Mouse (Mus musculus) neural tube, embryonic 15.5 days (tissue): ENCODE data around the gene Obsl1. TPM values are rescaled to one million over a fixed set of nuclear protein-coding genes. Genes with fewer than 3 reads are reported as not detected.
A peak's percentile ranks its signal among the peaks of the same experiment; 100 is the strongest.

Experiments used
- ATAC-seq: fragments of 200-750 bp; cut with Nextera tagmentation; 2 replicates; pipeline ENCODE4 v1.8.0; 2017; ENCODE audit warnings: mild to moderate bottlenecking, moderate TSS enrichment, moderate library complexity; ENCODE audit not compliant: low FRiP score
- H3K27ac ChIP-seq: fragments of 300-500 bp; sonication (generic); replicated peaks from 2 replicates; pipeline ENCODE4 v1.5.1; 2015; ENCODE audit warnings: mild to moderate bottlenecking, inconsistent platforms
- H3K27me3 ChIP-seq: fragments of 300-500 bp; sonication (generic); replicated peaks from 2 replicates; pipeline ENCODE4 v1.6.1; 2015; ENCODE audit warnings: inconsistent platforms
- H3K36me3 ChIP-seq: fragments of 300-500 bp; sonication (generic); 2 replicates; pipeline ENCODE4 v1.6.1; 2015; ENCODE audit warnings: inconsistent platforms
- H3K4me1 ChIP-seq: fragments of 300-500 bp; sonication (generic); 2 replicates; pipeline ENCODE4 v1.6.1; 2015; ENCODE audit warnings: inconsistent platforms
- H3K4me2 ChIP-seq: fragments of 300-500 bp; sonication (generic); 2 replicates; pipeline ENCODE4 v1.6.1; 2015; ENCODE audit warnings: inconsistent platforms, mild to moderate bottlenecking, moderate library complexity
- H3K4me3 ChIP-seq: fragments of 300-500 bp; sonication (generic); replicated peaks from 2 replicates; pipeline ENCODE4 v1.5.1; 2015; ENCODE audit warnings: mild to moderate bottlenecking, inconsistent platforms
- H3K9ac ChIP-seq: fragments of 300-500 bp; sonication (generic); replicated peaks from 2 replicates; pipeline ENCODE4 v1.6.1; 2015; ENCODE audit warnings: mild to moderate bottlenecking, inconsistent platforms
- H3K9me3 ChIP-seq: fragments of 300-500 bp; sonication (generic); replicated peaks from 2 replicates; pipeline ENCODE4 v1.6.1; 2016; ENCODE audit warnings: inconsistent platforms
- WGBS: fragments of 180-500 bp; shearing (Covaris S2); methylation state at CpG from one replicate; pipeline ENCODE4 v1.1.7; 2015; ENCODE audit warnings: mixed read lengths; 5-methylcytosine and 5-hydroxymethylcytosine counted together
- polyA plus RNA-seq: library from polyadenylated mRNA; unstranded; fragments of >200 nt; fragmentation: Nextera tagmentation; extraction: Ambion mirVana; gene quantifications from 2 replicates; pipeline ENCODE4 v1.2.1, GENCODE M21; 2015

The Obsl1 gene
- polyA plus RNA-seq, 1 experiment from 2014 or later: 33.1 TPM

DNA sequence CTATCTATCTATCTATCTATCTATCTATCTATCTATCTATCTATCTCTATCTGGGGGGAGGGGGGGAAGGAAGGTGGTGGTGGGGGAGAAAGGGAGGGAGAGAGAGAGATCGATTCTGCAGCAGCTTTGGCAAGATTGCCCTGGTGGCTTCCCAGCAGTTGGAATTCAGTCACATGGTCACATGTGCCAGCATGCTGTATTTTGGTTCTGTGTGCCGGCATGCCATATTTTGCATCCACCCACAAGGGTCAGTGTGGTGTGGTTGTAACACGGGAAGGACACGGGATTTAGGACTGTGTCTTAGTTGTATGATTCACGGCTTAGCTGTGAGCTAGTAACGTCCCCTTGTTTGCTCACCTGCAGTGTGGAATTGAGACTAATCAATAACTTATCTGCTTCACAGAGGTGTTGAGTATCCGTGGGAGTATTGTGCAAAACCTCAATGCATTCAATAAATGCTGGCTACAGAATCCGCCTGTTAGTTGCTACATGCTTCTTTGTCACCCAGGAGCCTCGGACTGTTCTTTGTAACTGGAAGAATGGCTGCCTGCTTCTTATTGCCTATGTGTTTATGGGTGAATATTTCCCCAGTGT is 32.4 kb upstream of the Obsl1 start:
- ATAC-seq: no peak
- Histone ChIP-seq H3K9ac (no peak overlapping the region), H3K36me3 (peaks cover 28% of the 10 kb centered on the region), H3K4me3 (no peak overlapping the region), H3K4me2 (no peak overlapping the region), H3K27me3 (no peaks in the 10 kb centered on the region), H3K9me3 (no peaks in the 10 kb centered on the region), H3K27ac (no peak overlapping the region), H3K4me1 (no peaks in the 10 kb centered on the region)
- WGBS: 74% methylated on average over 9 of the region's 9 CpGs

GRCm38 (mm10) chr1:75537587-75537986 is 31.3 kb upstream of the Obsl1 start:
- no peak for ATAC-seq
- no peak overlapping the region for H3K4me2 ChIP-seq
- H3K27ac ChIP-seq: no peak overlapping the region
- no peak overlapping the region for H3K9ac ChIP-seq
- no peaks in the 10 kb centered on the region for H3K4me1 ChIP-seq
- no peaks in the 10 kb centered on the region for H3K9me3 ChIP-seq
- no peaks in the 10 kb centered on the region for H3K27me3 ChIP-seq
- 91% methylated on average over 2 of the region's 2 CpGs for WGBS
- H3K36me3 ChIP-seq: peaks cover 38% of the 10 kb centered on the region
- no peak overlapping the region for H3K4me3 ChIP-seq

DNA sequence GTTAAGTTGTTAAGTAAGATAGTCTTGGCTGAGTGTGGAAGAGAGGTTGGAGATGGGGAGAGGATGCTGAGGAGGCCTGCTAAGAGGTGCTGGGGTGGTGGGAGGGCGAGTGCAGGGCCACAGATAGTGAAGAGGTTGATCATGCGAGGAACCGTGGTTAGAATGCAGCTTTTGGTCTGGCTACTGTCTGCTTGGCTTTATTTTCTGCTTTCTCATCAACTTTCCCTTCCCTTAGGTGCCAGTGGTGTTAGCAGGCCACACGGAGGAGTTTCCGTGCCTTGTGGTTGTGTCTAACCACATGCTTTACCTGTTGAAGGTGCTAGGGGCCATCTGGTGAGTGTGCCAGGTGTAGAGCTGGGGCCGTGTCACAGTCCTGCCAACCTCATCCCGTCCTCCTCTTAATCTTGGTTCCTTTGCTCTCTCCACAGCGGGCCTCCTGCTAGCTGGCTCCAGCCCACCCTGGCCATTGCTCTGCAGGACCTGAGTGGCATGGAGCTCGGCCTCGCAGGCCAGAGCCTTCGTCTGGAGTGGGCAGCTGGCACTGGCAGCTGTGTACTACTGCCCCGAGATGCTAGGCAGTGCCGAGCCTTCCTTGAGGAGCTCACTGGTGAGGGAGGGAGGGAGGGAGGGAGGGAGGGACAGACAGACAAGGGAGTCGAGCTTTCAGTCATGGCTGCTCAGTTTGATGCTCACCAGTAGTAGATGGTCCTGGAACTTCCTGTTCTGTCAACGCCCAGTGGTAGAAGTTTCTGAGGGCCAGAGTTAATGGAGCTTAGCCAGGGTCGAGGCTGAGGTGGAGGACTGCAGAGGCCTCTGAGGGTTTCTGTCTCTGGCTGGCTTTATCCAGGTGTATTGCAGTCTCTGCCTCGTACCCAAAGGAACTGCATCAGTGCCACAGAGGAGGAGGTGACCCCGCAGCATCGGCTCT is 27.3 kb upstream of the Obsl1 start:
- Histone ChIP-seq H3K9ac (no peak overlapping the region), H3K9me3 (no peaks in the 10 kb centered on the region), H3K4me1 (no peaks in the 10 kb centered on the region), H3K36me3 (peaks cover 68% of the 10 kb centered on the region), H3K4me2 (no peak overlapping the region), H3K27ac (no peak overlapping the region), H3K27me3 (no peaks in the 10 kb centered on the region), H3K4me3 (no peak overlapping the region)
- no peak for ATAC-seq
- WGBS: 89% methylated on average over 19 of the region's 19 CpGs

DNA sequence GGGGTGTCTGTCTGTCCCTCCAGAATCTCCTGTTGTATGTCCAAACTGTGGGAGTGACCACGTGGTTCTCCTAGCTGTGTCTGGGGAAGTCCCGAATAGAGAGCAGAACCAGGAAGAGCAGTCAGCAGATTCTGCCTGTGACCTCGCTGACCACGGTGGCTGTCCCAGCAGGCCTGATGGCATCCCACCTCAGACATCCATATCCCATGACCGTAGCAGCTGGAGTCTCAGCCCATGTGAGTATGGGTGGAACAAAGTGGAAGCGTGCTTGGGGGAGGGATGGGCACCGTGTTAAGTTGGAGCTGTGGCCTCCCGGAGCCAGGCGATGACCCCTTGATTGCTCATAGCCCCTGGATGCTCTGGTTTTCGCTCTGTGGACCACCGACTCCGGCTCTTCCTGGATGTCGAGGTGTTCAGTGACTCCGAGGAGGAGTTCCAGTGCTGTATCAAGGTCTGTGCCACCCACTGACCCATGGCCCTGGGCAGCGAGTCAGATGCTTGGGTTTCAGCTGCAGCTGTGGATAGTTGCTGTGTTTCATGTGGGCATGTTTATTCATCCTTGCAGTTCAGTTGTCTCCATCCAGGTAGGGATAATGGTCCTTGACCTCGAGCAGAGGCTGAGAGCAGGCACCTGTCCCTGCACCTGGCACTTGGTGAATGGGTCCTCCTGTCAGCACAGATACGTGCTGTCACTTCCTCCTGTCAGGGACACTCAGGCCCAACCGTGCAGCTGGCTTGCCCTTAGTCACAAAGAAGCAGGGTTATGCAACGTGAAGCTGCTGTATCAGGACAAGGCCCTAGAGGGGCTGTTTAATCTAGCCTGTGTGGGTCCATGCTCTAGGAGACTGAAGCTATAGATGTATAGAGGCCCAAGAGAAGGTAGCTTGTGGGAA is 26.3 kb upstream of the Obsl1 start:
- Histone ChIP-seq H3K9ac (no peak overlapping the region), H3K27me3 (no peaks in the 10 kb centered on the region), H3K9me3 (no peaks in the 10 kb centered on the region), H3K4me1 (no peaks in the 10 kb centered on the region), H3K4me2 (no peak overlapping the region), H3K27ac (no peak overlapping the region), H3K4me3 (no peak overlapping the region), H3K36me3 (peaks cover 78% of the 10 kb centered on the region)
- 93% methylated on average over 19 of the region's 19 CpGs for WGBS
- ATAC-seq: no peak

DNA sequence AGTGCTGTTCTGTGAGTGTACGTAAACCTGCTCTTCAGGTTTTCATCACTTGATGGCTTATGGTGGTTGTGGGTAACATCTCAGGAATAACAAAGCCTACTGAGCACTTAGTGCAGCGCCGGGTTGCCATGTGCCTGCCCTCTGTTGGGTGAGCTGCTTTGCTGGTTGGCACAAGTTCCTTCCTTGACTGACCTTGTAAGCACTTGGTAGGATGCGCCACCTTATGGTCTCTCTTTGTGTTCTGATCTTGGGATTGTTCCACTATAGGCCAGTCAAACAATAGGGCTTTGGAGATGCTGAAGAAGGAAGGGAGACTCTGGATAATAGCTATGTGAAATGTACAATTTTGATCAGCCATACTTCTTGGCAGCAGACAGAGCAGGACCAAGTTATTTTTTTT is 24.3 kb upstream of the Obsl1 start:
- Histone ChIP-seq H3K9me3 (no peaks in the 10 kb centered on the region), H3K27me3 (no peaks in the 10 kb centered on the region), H3K4me2 (no peak overlapping the region), H3K36me3 (peaks cover 83% of the 10 kb centered on the region), H3K27ac (no peak overlapping the region), H3K4me3 (no peak overlapping the region), H3K9ac (no peak overlapping the region), H3K4me1 (no peaks in the 10 kb centered on the region)
- WGBS: 87% methylated on average over 4 of the region's 4 CpGs
- ATAC-seq: no peak

DNA sequence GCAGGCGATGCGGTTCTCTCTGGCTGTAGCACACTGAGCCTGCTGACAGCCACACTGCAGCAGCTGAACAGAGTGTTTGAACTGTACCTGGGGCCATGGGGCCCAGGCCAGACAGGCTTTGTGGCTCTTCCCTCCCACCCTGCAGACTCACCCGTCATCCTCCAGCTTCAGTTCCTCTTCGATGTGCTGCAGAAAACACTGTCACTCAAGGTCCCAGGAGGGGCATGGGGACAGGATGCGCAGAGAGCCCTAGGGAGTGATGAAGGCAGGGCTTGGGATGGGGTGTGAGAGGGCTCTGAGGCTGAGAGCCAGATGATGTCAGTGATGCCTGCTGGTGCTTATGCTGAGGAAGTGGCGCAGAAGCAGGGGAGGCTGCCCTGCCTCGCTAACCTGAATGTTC is 18.4 kb upstream of the Obsl1 start:
- Histone ChIP-seq H3K27me3 (no peaks in the 10 kb centered on the region), H3K36me3 (peaks cover 41% of the 10 kb centered on the region), H3K4me1 (peaks cover 13% of the 10 kb centered on the region), H3K27ac (no peak overlapping the region), H3K4me3 (no peak overlapping the region), H3K9me3 (no peaks in the 10 kb centered on the region), H3K4me2 (no peak overlapping the region), H3K9ac (no peak overlapping the region)
- 84% methylated on average over 7 of the region's 7 CpGs for WGBS
- no peak for ATAC-seq

DNA sequence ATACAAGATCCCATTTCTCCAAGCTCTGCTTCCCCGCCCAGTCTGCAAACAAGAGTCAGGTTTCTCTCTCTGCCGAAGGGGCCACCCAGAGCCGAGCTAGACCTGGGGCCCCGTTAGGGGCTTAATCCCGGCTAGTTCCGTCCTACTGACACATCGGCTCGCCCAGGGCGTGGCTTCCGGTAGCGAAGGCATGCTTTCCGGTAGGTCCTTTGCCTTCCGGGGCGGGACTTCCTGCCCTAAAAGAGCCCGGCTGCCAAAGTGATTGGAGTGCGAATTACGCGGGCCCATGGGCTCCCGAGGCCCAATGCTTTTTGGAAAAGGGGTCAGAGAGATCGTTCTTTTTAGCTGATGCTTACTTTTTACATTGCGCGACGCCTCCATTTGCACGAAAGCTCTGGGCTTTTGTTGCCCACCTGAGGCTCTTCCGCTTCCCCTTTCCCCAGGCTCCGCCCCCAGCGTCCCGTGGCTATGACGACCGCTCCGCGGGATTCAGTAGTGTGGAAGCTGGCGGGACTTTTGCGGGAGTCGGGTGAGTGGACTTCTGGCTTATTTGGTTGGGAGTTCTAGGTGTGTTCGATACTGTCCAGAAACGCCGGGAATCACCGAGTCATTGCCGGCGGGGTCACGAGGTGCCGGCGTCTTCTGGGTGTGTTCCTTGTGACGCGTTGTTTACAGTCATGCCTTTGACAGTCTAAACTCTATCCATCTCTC is 15.2 kb upstream of the Obsl1 start, which contains the start of gene Stk11ip:
Gene Stk11ip (plus strand): TSS at position 209 of the 711 bp plus-strand sequence.
- Histone ChIP-seq H3K27me3 (no peaks in the 10 kb centered on the region), H3K9me3 (no peaks in the 10 kb centered on the region), H3K9ac (peak within 1 kb of the TSS; percentile 47), H3K4me2 (peak within 1 kb of the TSS; percentile 71), H3K27ac (peak within 1 kb of the TSS; percentile 90), H3K36me3 (peaks cover 10% of the 10 kb centered on the region), H3K4me3 (peak within 1 kb of the TSS; percentile 81), H3K4me1 (peaks cover 13% of the 10 kb centered on the region)
- under 1% methylated on average over 46 of the region's 46 CpGs for WGBS
- peak; percentile 96 for ATAC-seq

GRCm38 (mm10) chr1:75519576-75519975 is 13.3 kb upstream of the Obsl1 start:
- Histone ChIP-seq H3K27ac (peak overlapping the region; percentile 28; the same call in 1 of the 2 replicates), H3K4me1 (peaks cover 13% of the 10 kb centered on the region), H3K9me3 (no peaks in the 10 kb centered on the region), H3K9ac (no peak overlapping the region), H3K27me3 (no peaks in the 10 kb centered on the region), H3K36me3 (no peaks in the 10 kb centered on the region), H3K4me2 (no peak overlapping the region), H3K4me3 (no peak overlapping the region)
- ATAC-seq: no peak
- WGBS: 73% methylated on average over 5 of the region's 5 CpGs

DNA sequence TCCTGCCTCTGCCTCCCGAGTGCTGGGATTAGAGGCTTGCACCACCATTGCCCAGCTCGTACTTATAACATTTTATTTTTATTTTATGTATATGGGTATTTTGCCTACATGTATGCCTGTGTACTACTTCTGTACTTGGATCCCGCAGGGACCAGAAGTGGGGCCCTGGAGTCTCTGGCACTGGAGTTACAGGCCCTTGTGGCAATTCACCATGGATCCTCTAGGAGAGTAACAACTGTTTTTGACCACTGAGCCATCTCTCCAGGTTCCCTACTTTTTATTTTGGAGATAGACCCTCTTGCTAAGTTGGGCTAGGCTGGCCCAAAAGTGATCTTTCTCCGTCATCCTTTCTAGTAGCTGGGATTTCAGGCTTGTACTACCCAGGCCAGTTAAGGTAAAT is 12.2 kb upstream of the Obsl1 start:
- WGBS: 92% methylated on average over 4 of the region's 4 CpGs

DNA sequence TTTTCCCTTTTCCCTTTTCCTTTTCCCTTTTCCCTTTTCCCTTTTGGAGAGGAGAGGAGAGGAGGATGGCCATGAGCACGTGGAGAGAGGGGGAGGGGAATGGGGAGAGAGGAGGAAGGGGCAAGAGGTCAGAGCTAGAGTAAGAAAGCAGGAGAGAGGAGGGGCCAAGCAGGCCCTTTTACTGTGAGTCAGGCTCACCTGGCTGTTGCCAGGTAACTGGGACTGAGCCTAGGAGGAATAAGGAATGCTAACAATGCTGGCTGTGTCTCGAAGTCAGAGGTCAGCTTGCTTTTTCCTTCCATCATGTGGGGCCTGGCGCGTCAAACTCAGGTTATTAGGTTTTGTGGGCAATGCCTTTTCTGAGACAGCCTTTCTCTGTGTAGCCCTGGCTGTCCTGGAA is 11.7 kb upstream of the Obsl1 start:
- no peak for ATAC-seq
- no peaks in the 10 kb centered on the region for H3K27me3 ChIP-seq
- no peaks in the 10 kb centered on the region for H3K9me3 ChIP-seq
- peaks cover 13% of the 10 kb centered on the region for H3K4me1 ChIP-seq
- no peak overlapping the region for H3K4me3 ChIP-seq
- H3K27ac ChIP-seq: no peak overlapping the region
- WGBS: 48% methylated on average over 4 of the region's 4 CpGs
- H3K9ac ChIP-seq: no peak overlapping the region
- no peaks in the 10 kb centered on the region for H3K36me3 ChIP-seq
- H3K4me2 ChIP-seq: no peak overlapping the region

More for the DNA sequence above, 12.2 kb upstream of the Obsl1 start:
- no peak overlapping the region for H3K27ac ChIP-seq
- no peak overlapping the region for H3K4me2 ChIP-seq
- no peaks in the 10 kb centered on the region for H3K36me3 ChIP-seq
- no peak for ATAC-seq
- no peak overlapping the region for H3K4me3 ChIP-seq
- H3K27me3 ChIP-seq: no peaks in the 10 kb centered on the region
- no peaks in the 10 kb centered on the region for H3K9me3 ChIP-seq
- no peak overlapping the region for H3K9ac ChIP-seq
- peaks cover 13% of the 10 kb centered on the region for H3K4me1 ChIP-seq
